Mouse (Mus musculus): ENCODE results near the gene Cdkl3. TPM values are rescaled to one million over a fixed set of nuclear protein-coding genes. Genes with fewer than 3 reads are reported as not detected.

The Cdkl3 gene
- 1 to 10 TPM; 2.6 to 5.9 (median 3.0) TPM for total RNA-seq (2022)

DNA sequence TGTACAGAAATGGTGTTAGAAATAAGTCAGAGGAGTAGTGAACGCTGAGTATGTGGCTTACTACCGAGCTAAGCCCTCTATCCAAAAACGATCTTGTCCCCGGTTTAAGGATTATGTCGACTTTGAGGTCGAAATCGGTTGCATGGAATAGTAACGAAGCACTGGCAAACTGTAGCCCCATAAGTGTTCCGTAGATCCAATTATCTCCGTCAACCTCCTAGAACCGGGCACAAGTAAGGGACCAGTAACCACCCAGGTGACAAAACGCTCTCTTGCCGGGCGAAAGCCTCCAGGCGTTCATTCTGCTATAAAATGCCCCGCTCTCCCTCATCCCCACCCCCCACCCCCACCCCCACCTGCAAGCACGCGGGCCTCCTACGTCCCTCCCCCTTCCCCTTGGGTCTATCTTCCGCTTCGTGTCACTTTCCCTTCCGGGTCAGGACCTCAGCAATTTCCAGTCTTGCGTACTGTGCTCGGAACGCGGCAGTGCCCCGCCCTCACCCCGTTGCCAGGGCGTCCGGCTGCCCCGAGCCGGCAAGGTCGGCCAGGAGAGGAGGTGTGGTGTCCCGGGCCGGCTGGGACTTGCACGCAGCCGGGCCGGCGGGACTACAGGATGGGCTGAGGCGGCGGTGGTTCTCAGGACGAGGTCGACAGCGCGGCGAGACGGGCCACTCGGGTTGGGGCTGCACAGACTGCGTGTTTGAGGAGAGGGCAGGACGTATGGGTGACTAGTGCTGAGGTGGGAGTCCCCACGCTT is at the start of gene Cdkl3:
Gene Cdkl3 (plus strand): TSS at position 450 of the 757 bp plus-strand sequence.
- peak; percentile 91 to 94 for DNase-seq (ENCODE audit: low spot score in 2 of 2)

DNA sequence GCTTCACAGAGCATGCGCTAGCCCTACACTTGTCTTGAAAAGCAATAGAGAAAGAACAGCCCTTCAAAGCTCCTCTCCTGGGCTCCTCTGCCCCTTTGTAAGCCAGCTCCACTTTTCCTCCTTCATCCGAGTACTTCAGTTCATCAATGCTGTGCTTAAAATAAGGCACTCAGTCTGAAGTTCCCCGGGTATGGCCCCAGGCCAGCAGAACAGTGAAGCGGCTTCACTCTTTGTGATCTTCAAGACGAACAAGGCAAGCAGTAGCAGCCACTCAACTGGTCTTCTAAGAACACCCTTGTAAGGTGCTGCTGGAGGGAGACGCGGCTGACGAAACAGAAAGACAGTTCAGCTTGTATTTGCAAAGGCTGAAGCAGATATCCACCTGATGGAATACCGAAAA is 47.9 kb upstream of the Cdkl3 start:
- DNase-seq (ENCODE audit: low spot score in 2 of 2), result no peak

DNA sequence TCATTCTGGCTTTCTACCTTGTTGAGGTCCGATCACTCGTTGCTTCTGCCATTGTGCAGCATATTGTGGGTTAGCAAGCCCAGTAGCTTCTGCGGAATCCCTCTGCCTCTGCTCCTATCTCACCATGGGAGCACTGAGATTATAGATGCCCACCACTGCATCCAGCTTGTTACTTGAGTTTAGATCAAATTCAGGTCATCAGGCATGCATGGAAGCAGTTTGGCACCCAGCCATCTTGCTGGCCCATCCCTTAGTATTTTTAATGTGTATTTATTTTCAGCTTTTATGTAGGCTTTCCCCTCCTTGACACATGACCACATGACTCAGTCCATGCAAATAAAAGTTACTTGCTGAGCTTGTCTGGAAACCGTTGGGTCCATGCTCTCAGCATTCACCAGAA is 46.3 kb upstream of the Cdkl3 start:
- DNase-seq (ENCODE audit: low spot score in 2 of 2), result no peak

DNA sequence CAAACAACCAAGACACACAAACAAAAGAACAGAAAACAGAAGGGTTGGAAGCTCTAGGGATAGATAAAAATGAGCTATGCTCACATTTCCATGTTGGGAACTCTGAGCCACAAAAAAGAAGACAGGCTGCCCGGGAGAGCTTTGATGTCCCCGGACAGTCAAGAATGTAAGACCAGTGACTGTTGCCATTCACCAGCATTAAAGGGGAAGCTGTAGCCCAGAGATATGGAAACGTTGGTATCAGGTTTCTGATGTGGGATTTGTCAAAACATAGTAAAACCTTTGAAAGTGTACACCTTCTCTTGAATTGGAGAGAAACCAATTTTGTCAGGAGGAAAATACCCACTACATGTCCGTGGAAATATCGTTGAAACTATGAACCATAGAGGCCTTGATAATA is 44.5 kb upstream of the Cdkl3 start:
- no peak for DNase-seq (ENCODE audit: low spot score in 2 of 2)

DNA sequence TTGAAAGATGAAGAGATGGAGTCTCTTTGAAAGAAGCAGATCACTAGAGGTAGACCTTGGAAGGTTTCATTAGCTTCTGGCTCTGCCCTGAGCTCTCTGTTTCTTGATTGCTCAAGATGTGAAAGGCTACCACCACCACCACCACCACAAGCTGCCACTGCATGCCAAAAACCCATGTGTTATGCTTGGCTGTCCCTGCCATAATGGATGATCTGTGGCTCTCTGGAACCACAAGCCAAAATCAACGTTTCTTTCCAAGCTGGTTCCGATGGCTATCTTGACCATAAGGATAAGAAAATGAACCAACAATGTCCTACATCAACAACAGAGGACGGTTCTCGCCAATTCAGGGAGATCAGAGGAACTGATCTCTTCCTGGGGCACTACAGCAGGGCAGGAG is 44.0 kb upstream of the Cdkl3 start:
- DNase-seq (ENCODE audit: low spot score in 2 of 2), result no peak

DNA sequence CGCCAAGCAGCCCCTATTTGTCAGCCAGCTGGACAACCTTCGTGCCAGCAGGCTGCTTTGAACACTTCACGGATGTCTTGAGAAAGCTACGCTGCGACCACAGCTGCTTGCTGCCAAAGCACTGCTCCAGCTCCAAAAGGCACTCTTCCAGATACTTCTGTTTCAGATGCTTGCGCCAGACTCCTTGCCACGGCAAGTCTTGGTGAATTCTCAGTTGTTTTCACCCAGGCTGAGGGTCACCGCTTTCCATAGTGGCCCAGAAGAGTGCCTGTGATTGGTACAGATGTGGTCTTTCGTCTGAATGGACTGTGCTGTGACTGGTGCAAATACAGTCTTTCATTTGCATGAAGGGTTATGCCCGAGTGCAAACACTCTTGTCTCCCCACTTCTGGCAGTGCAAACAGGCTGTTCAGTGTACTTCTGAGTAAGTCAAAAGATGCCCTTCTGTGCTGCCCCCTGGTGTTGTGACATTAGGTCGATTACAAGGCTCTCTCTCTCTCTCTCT is 43.0 kb upstream of the Cdkl3 start:
- peak in 1 of 2 experiments; percentile 46 for DNase-seq (ENCODE audit: low spot score in 2 of 2)

DNA sequence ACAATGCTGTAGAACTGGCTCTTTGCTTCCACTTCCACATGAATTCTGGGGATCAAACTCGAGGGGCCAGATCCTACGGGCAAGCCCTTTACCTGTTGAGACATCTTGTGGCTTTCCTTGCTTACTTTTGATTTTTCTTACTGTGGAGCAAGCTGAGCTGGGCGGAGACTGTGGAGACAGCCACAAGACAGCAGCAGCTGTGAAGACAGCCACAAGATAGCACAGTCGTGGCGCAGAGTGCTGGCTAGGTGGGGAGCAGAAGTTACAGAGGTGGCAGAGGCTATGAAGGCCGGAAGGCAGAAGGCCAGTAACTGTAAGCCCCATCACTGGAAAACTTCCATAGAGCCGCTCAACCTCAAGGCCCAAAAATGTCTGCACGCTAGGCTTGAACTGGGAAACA is 42.3 kb upstream of the Cdkl3 start:
- no peak for DNase-seq (ENCODE audit: low spot score in 2 of 2)

DNA sequence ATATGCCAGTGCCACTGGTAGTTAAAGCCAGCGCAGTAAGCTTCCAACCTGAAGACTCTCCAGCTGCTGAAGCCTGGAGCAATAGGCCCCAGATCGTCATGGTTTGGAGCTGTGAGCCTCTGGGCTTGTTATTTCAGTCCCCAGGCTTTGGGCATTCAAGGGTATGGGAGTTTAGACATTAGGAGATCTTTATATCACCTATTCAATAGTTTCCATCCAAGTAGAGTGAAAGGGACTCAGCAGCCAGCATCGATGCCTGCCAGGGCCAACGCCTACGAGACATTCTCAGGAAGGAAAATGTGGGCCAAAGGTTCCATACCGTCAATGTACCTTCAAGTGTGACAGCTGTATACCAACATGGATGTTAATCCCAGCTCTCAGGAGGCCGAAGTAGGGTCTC is 41.7 kb upstream of the Cdkl3 start:
- no peak for DNase-seq (ENCODE audit: low spot score in 2 of 2)

DNA sequence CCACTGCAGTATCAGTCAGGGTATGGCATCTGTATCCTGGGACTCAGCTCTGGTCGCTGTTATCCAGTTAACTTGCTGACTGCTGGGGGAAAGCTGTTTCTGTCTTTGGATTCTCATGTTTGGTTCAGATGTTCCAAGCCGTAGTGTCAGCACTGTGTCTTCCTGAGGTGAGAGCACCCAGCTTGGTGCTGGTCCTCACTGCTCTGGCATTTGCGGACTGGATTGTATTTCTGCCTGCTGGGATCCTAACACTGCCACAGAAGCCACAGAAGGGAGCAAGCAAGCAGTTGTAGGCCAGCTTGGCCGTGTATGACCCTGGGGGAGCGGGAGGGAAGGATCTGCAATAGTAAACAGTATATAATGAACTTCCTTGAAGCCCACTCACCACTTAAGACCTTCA is 37.4 kb upstream of the Cdkl3 start:
- no peak for DNase-seq (ENCODE audit: low spot score in 2 of 2)

DNA sequence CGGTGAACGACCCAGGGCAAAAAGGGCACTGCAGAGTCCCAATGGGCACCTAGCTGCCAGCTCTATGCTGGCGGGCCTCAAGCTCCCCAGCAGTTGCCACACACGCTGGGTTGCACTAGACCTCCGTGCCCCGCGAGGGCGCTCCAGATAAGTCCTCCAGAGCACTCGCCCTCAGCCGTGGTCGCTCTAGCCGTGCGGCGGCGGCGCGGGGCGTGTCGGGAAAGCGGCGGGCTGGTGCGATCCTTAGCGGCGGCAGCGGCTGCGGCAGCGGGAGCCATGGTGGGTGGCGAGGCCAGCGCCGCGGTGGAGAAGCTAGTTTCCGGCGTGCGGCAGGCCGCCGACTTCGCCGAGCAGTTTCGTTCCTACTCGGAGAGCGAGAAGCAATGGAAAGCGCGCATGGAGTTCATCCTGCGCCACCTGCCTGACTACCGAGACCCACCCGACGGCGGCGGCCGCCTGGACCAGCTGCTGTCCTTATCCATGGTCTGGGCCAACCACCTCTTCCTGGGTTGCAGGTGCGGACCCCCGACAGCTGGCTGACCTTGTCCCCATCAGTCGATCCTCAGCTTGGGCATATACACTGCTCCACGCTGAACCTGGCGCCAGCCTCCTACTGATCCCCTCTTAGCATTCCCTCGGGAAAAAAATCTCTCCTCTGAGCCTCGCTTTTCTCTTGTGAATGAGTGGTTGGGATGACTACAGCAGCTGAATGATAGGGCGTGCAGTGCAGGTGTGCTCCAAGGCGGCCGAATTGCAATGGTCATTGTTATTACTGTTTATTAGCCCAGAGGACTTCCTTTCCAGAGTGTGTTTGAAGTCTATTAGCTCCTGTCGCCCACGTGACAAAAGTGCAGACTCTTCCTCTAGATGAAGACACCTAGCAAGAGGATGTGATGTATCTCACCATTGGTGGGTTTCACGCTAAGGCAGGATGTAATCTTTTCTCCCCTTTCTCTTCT is 36.3 kb upstream of the Cdkl3 start, which contains the start of gene Cdkn2aipnl:
Gene Cdkn2aipnl (plus strand): TSS at position 219 of the 959 bp plus-strand sequence.
- DNase-seq (ENCODE audit: low spot score in 2 of 2), result peak; percentile 95

DNA sequence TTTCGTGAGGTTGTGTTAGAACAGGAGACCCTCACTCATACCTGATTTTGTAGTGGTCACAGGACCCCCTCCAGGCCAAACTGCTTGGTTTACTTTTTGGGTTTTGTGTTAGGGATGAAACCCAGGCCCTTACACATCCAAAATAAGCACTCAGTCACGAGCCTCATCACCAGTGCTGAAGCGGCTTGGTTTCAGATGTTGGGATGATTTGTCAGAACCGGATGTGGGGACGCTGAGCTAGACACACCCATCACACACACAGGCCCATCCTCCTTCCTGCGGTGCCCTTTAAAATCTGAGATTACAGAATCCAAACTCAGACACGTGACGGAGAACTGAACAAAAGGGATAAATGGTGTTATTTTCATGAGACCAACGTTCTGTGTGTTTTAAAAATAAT is 35.1 kb upstream of the Cdkl3 start:
- no peak for DNase-seq (ENCODE audit: low spot score in 2 of 2)

DNA sequence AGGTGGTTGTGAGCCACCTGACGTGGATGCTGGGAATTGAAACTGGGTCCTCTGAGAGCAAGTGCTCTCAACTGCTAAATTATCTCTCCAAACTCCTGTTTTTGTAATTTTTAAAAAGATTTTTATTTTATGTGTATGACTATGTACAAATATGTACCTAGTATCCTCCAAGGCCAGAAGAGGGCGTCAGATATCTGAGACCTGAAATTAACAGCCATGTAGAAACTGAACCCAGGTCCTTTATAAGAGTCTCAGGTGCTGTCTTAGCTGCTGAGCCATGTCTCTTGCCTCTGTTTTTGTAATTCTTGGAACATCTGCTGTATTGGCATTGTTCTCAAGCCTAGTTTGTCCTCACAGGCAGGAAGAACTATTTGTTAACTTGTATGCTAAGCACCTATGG is 34.5 kb upstream of the Cdkl3 start:
- no peak for DNase-seq (ENCODE audit: low spot score in 2 of 2)

DNA sequence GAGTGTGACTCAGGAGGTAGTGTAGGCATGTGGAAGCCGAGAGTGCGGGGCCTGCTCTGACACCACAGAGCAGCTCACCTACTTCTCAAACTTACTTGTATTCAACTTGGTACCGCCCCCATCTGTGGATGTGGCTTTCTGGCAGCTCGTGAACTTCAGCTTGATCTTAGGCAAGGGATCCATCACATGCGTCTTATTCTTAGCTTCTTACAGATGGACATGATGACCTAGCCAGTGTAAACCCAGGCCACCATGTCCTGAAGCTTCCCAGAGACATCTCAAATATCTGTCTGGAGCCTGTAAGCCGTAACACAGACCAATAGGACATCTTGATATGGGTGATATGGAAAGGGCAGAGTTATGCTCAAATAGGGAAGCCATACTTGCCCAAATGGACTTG is 32.4 kb upstream of the Cdkl3 start:
- peak; percentile 29 to 64 for DNase-seq (ENCODE audit: low spot score in 2 of 2)

DNA sequence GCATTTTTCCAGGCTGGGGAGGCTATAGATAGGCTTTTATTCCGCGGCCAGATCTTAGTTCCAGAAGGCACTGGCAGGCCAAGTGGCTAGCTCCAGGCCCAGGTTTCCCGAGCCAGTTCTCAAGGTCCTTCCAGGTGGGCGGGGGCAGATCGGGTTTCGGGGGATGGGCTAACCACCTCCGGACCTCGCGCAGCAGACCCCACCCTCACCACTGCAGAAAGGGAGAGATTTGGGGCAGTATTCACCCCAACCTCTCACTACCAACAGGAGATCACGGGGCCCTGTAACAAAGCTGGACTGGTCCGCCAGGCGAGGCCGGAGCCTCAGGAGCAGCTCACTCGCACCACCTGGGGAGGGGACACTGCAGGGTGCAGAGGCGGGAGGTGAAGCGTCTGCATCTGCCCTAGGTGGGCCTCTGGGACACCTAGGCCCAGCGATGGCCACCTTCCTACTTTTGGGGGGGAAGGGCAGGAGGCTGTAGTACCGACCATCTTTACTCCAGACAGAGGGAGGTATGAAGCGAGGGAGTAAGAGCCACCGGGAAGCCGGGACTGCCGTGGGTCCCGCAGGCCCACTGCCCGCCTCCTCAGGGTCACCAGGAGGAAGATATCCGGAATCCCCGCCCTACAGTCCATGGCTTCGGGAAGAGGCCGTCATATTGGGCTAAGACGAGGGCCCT is 4.3 kb upstream of the Cdkl3 start:
- DNase-seq (ENCODE audit: low spot score in 2 of 2), result peak; percentile 79 to 86

DNA sequence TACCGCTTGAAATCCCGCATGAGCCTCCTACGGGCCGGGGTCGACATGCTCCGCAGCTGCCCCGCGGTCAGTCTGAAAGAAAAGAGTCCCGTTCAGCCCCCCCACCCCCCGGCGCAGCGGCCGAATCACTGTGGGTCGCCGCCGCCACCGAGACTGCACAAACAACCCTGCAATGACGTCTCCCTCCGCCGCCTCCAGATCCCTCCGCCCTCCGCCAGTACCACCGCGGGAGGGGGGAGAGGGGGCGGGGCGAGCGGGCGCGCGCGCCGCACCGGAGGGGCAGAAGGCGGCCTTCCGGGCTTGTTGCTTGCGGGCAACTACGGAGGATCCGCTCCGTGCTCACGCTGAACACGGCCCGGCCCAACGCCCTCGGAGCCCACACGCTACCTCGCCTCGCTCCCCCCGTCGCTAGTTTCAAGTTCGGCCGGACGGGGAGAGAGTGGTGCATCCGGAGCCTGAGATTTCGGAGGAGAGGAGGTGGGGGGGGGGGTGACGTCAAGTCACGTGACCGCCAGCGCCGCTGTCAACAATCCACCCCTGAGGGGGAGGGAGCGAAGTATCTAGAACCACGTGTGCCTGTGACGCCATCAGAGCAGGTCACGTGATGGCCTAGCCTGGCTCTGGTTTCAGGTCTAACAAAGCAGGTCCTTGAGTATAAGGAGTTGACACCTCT is 3.6 kb upstream of the Cdkl3 start, which contains the start of gene Ube2b:
Gene Ube2b (minus strand): TSS at position 473 of the 673 bp plus-strand sequence.
- DNase-seq (ENCODE audit: low spot score in 2 of 2), result peak; percentile 95 to 96

DNA sequence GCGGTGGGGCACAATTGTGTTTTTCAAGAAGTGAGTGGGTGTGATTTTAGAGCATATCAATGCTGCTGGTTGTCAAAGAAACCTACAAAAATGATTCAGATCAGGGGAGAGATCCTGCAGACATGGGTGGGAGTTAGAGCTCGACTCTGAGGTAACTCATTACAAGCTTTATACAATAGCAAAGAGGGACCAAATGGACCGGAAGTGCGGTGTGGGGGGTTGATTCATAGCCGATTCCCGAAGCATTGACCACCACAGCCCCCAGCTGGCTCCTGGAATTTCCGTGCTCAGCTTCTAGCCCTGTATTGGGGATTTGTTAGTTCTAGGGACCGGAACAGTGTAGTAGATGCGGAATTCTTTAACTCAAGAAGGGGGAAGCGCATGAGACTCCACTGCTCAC is 2.7 kb upstream of the Cdkl3 start:
- DNase-seq (ENCODE audit: low spot score in 2 of 2), result no peak

DNA sequence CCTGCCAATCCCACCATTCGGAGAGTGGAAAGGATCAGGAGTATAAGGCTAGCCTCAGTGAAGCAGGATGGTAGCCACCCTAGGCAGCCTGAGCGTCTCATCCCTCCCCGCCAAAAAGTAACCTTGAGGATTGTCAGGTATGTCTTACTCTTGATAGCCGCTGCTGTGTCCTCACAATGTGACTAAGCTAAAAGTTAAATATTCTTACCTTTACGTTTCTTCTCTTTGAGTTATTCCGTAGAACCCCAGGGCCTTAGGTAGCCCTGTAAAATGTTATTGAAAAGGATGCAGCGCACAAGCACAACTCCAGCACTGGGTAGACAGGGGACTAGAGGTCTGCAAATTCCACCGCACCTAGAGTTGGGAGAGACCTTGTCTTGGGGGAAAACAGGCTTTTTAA is 2.2 kb upstream of the Cdkl3 start:
- DNase-seq (ENCODE audit: low spot score in 2 of 2), result no peak

DNA sequence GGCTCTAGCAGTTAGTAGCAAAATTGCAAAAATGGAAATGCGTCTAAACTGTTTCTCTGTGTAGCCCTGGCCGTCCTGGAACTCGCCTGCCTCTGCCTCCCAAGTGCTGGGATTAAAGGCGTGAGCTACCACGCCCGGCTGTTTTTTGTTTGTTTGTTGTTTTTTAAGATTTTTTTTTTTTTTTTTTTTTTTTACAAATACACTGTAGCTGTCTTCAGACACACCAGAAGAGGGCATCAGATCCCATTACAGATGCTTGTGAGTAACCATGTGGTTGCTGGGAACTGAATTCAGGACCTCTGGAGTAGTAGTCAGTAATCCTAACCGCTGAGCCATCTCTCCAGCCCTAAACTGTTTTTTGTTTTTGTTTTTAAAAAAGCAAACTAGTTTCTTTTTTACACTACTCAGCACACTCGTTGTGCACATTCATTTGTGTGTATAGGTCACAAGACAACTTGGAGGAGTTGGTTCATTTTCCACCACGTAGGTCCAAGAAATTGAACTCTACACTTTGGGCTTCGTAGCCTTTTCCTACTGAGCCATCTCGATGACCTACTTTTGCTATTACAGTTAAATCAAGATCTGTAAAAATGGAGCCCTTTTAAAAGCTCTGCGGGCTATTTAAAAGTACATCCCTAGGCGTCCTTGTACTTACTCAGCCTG is 1.0 kb upstream of the Cdkl3 start:
- no peak for DNase-seq (ENCODE audit: low spot score in 2 of 2)

DNA sequence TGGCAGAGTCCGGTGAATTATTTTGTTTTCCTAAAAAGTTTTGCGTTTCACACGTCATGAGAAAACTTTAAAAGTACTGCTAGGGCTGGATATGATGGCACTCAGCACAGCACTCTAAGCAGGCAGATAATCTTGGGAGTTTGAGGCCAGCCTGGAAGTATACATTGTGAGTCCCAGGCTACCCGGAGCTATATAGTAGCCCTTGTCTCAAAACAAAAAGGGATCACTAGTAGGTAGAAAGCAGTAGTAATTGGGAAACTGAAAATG is 583 bp upstream of the Cdkl3 start:
- no peak for DNase-seq (ENCODE audit: low spot score in 2 of 2)

DNA sequence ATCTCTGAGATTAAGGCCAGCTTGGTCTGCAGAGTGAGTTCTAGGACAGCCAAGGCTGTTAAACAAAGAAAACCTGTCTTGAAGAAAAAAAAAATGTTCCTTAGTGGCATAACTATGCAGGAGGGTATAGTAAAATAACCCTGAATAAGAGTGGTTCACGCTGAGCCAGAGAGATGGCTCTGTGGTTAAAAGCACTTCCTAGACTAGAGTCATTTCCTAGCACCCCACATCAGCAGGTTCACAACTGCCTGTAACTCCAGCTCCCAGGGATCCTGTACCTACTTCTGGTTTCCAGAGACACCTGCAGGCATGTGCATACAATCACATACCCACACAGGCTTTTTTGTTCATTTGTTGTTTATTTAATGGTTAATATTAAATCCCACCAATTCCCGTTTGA is 1.6 kb downstream of the Cdkl3 start:
- DNase-seq (ENCODE audit: low spot score in 2 of 2), result no peak

DNA sequence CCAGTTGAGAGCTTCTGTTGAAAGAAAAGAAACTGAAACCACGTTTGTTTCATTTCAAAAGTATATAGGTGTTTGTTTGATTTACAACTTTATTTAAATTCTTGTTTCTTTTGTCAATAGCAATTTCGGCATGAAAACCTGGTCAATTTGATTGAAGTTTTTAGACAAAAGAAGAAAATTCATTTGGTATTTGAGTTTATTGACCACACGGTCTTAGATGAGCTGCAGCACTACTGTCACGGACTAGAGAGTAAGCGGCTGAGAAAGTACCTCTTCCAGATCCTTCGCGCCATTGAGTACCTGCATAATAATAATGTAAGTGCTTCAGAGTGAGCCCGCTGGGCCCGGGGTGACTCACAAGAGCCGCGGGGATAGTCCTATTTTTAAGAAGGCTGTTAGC is 7.0 kb downstream of the Cdkl3 start:
- no peak for DNase-seq (ENCODE audit: low spot score in 2 of 2)
